Mouse (Mus musculus) brown adipose tissue, adult 24 weeks (tissue): ENCODE measurements at regions not wholly inside any gene's neighbourhood (a gene's known extent, or its start where the extent isn't known, plus 50 kb on each side); places are given as distances from the start of the nearest gene placed in this dataset.

ENCODE experiments used
- H3K27ac ChIP-seq: fragments of 200-500 bp; replicated peaks from 2 replicates; pipeline ENCODE4 v1.5.1; 2012; ENCODE audit warnings: low read depth, mild to moderate bottlenecking, low read length
- H3K4me1 ChIP-seq: fragments of 200-500 bp; 2 replicates; pipeline ENCODE4 v1.6.1; 2012; ENCODE audit warnings: low read length, mixed read lengths; ENCODE audit not compliant: control insufficient read depth, insufficient read depth, insufficient read length
- H3K4me3 ChIP-seq: fragments of 200-500 bp; 2 replicates; pipeline ENCODE4 v1.5.1; 2012; ENCODE audit warnings: low read depth, mild to moderate bottlenecking, low read length, moderate library complexity; ENCODE audit not compliant: insufficient read depth

DNA sequence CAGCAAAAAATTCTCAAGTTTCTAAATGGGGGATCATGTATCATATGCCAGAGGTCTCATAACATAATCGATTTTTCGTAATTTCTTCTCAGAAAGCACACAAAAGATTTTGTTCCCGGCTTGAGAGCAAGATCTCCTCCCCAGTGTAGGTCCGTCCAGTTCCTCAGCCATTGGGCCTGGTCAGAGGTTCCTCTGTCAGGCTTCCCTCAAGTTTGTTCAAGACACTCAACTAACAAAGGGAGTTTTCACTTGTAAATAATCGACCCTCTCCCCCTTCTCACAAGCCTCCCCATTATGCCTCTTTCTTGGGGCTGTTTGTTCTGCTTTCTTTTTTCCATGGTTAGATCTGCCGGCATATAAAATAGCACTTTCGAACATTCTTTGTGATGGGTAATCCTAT, 539.7 kb downstream of the Ptprc start:
- Histone ChIP-seq H3K27ac (no peak overlapping the region), H3K4me1 (no peaks in the 10 kb centered on the region), H3K4me3 (no peak overlapping the region)

- Histone ChIP-seq H3K4me3 (no peak overlapping the region), H3K27ac (no peak overlapping the region), H3K4me1 (no peaks in the 10 kb centered on the region)
Observed at GRCm38 (mm10) chr1:137631546-137631945, 544.0 kb downstream of the Ptprc start.

DNA sequence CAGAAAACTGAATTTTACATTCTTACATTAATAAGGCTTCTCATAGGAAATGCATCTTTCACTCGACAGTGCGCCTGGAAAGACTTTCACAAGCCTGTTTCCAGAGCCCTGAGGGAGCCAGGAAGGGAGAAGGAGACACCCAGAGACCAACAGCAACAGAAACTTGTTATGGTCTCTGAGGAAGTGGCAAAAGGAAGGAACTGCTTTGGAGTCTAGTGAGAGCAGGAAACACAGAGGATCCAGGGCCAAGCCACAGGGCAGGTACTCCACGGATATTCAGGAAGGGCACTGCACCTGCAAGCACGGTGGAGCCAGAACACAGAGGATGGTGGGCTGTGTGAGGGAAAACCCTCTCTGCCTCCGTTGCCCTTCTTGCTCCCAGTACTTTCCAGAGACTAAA, 554.8 kb downstream of the Ptprc start:
- H3K4me1 ChIP-seq: no peaks in the 10 kb centered on the region; the same call in 1 of the 2 replicates
- H3K4me3 ChIP-seq: no peak overlapping the region
- H3K27ac ChIP-seq: no peak overlapping the region

GRCm38 (mm10) chr1:137618231-137618630, 557.3 kb downstream of the Ptprc start:
- Histone ChIP-seq H3K4me1 (no peaks in the 10 kb centered on the region; the same call in 1 of the 2 replicates), H3K27ac (no peak overlapping the region), H3K4me3 (no peak overlapping the region)

DNA sequence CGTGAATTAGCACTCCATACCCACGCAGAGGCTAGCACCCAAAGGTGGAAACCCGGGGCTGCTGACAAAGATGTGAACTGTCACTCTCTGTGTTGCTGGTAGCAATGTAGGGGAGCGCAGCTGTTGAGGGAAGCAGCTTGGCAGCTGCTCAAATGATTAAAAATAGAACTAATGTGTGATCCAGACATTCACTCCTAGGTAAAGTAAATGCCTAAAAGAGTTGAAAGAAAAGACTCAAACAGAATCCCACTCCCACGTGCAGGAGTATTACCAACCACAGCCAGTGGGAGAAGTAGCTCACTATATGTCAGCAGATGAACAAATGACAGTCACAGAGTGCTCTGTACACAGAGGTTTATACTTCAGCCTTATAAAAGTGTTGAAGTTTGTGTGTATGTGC, 558.0 kb downstream of the Ptprc start:
- Histone ChIP-seq H3K4me1 (no peaks in the 10 kb centered on the region; the same call in 1 of the 2 replicates), H3K4me3 (no peak overlapping the region), H3K27ac (no peak overlapping the region)

DNA sequence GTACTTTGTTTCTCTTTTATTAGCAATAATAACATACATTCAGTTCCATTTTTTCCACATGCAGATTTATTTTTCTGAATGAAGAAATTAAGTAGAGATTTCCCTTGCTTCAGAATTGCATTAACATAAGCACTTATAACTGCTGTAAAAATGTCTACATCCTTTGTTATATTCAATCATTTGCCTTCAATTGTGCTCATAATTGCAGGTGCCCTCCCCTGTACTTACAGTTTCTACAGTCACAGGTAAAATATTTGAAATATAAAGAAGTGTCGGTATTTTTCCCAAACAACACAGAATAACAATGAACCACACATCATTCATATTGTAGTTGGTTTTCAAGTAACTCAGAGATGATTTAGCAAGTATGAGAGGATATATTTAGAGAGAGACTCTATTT, 568.8 kb downstream of the Ptprc start:
- no peak overlapping the region for H3K27ac ChIP-seq
- H3K4me3 ChIP-seq: no peak overlapping the region
- no peaks in the 10 kb centered on the region for H3K4me1 ChIP-seq

DNA sequence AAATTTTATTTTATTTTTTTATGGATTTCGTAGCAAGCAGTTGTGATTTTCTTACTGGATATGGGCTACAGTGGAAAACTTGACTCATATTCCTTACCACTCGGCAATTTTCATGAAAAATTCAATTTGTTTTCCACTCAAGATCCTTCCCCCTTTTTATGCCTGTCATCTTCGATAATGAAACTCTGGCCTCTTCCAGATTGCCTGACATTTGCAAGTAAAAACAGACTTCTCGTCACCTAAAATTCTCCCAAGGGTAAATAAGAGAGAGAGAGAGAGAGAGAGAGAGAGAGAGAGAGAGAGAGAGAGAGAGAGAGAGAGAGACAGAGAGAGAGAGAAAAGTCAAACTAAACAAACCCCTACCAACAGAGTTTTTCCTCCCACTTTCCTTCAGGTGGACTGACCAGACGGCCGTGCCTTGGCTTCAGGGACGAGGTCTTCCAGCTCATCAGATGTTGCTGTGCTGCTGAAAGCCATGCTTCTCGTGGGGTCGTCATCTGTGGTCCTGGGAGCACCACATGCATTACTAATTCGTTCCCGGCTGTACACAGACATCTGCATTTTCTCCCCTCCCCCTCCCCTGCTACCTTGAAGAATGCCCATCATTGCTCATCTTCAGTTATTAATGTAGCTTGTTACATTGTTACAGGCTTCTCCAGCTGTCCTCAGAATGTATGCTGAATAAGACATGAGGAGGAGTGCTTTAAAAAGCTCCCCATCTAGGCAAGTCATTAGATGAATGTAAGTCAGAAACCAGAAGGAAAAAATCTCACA, 569.4 kb downstream of the Ptprc start:
- Histone ChIP-seq H3K27ac (no peak overlapping the region), H3K4me3 (no peak overlapping the region), H3K4me1 (no peaks in the 10 kb centered on the region)

DNA sequence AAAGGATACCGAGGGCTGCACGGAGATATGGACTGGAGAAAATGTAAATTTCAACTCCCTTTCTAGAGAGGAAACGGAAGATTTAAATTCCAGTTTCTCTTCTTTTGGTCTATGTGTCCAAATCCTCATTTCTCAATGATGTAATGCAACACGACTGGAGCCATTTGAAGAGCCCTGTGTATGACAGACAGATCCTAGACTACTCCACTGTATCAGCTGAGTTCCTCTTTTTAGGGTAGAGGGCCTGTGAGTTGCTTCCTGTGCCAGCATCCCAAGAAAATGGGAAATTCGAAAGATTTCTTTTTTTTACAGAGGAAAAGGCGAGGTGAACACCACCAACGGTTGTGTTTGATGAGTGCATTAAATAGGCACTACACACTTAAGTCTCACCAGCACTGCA, 581.8 kb downstream of the Ptprc start:
- Histone ChIP-seq H3K4me3 (no peak overlapping the region), H3K27ac (no peak overlapping the region), H3K4me1 (peaks cover 3% of the 10 kb centered on the region; the same call in 1 of the 2 replicates)

DNA sequence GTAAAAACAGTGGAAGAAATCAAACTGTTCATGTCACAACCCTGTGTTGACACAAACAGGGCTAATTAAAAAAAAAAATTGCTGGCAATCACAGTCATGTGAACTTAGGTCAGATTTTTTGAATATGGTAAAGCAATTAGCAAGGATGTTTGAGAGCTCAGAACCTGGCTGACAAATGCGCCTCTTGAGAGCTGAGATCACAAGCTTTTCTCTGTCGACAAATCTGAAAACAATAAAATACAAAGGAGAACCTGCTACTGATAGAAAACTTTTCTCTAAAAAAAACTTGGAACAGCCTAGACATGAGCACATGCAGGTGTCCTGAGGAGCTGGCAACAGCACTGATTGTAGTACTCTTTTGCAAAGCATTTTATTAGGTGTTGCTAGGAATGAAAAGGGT, 583.6 kb downstream of the Ptprc start:
- Histone ChIP-seq H3K4me1 (peaks cover 3% of the 10 kb centered on the region; the same call in 1 of the 2 replicates), H3K27ac (peak overlapping the region; percentile 50; the same call in 1 of the 2 replicates), H3K4me3 (no peak overlapping the region)

- H3K27ac ChIP-seq: no peak overlapping the region
- H3K4me1 ChIP-seq: peaks cover 3% of the 10 kb centered on the region; the same call in 1 of the 2 replicates
- no peak overlapping the region for H3K4me3 ChIP-seq
Observed at GRCm38 (mm10) chr1:137591295-137591694, 584.2 kb downstream of the Ptprc start.

GRCm38 (mm10) chr1:137588304-137589300, 586.9 kb downstream of the Ptprc start:
- Histone ChIP-seq H3K27ac (no peak overlapping the region), H3K4me3 (no peak overlapping the region), H3K4me1 (peaks cover 3% of the 10 kb centered on the region; the same call in 1 of the 2 replicates)

DNA sequence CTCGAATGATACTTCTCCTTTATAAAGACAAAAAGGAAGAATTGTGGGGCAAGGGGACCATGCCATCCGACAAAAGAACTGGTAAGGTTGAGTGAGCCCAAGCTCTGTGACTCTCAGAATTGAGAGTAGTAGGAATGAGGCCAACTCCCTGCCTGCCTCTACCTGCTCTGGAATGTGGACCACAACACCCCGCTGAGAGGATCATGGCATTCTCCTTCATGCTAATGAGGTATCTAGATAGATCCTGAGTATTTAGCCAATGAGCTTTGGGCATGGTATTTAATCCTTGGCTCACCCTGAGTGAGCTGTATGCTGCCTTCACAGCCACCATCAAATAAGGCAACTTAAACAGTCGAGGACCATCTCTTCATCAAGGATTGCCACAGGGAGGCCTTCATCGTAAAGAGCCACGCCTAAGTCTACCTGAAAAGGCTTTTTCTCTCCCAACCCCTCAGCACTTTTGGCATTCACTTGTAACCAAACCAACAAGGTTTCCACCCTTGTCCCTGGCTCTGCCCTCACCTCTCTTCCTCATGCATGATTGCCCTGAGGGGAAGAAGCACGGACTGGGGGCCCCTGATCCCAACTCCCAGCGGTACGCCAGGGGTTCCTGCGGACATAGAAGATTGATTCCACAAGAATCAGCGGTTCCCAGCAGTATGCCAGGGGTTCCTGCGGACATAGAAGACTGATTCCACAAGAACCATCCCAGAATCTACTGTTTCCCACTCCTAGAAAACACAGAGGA, 587.9 kb downstream of the Ptprc start:
- no peak overlapping the region for H3K4me3 ChIP-seq
- H3K4me1 ChIP-seq: peaks cover 3% of the 10 kb centered on the region; the same call in 1 of the 2 replicates
- no peak overlapping the region for H3K27ac ChIP-seq

DNA sequence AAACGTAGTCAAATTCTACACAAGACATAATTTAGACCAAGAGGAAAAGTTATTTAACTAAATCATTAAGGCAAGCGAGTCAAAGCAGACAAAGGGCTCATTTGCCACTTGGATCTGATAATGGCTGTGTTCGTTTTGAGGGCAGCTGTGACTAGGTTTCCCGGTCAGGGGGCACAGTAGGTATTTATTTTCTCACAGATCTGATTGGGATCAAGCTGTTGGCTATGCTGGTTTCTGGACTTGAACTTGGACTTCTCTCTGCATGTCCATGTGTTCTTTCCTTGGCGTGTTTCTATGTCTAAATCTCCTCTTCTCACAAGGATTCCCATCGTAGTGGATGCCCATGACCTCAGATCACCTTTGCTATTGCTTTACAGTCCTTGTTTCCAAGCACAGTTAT, 590.8 kb downstream of the Ptprc start:
- no peak overlapping the region for H3K27ac ChIP-seq
- no peaks in the 10 kb centered on the region for H3K4me1 ChIP-seq
- no peak overlapping the region for H3K4me3 ChIP-seq

GRCm38 (mm10) chr1:137584104-137584675, 591.3 kb downstream of the Ptprc start:
- no peak overlapping the region for H3K27ac ChIP-seq
- H3K4me3 ChIP-seq: no peak overlapping the region
- H3K4me1 ChIP-seq: no peaks in the 10 kb centered on the region
